Mouse (Mus musculus): ENCODE results near the gene Strip2. TPM values are rescaled to one million over a fixed set of nuclear protein-coding genes. Genes with fewer than 3 reads are reported as not detected.

Gene Strip2
- polyA plus RNA-seq, 1 experiment from 2014 or later = 4.9 TPM

DNA sequence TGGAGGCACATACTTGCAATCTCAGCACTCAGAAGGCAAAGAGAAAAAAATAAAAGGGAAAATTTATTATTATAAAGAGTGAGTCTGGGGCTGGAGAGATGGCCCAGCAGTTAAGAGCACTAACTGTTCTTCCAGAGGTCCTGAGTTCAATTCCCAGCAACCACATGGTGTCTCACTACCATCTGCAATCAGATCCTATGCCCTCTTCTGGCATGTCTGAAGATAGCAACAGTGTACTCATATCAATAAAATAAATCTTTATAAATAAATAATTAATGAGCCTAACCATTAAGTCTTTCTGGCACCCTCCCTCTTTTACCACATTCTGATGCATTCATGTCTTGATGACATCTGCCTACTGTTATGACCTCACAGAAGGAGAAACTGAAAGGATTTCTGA is 65.0 kb downstream of the Strip2 start:
- ATAC-seq = no peak

DNA sequence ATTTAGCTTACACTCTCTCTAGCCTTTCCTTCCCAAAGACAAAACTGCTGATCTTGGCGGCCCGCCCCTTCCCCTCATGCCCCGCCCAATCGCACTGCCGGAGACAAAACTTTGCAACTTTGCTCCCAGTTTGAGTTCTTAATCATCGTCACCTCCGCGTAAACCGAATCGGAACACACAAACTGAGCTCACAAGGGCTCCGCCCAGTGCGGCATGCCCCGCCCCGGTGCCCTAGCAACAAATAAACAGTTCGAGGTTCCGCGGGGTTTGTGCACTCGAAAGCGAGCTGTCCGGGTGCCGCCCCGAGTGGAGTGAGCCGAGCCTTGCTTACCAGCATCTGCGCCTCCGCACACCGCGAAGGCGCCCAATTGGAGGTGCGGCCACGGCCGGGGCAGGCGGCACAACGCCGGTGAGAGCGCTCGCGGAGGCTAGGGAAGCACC is 68.3 kb downstream of the Strip2 start:
- peak overlapping the region; percentile 91 for H3K4me2 ChIP-seq (ENCODE audit: low read length)
- H3K36me3 ChIP-seq (ENCODE audit: control insufficient read depth, insufficient read depth) = no peaks in the 10 kb centered on the region
- WGBS = under 1% methylated on average over 37 of the region's 37 CpGs
- H3K27ac ChIP-seq (ENCODE audit: low read length) = no peak overlapping the region
- peak overlapping the region; percentile 54 for H3K9ac ChIP-seq (replicated peaks; ENCODE audit: low read depth, low read length)
- peak overlapping the region; percentile 55 for H3K4me3 ChIP-seq (replicated peaks; ENCODE audit: low read length)
- H3K27me3 ChIP-seq (replicated peaks; ENCODE audit: control insufficient read depth, insufficient read depth, low read length) = no peaks in the 10 kb centered on the region
- H3K4me1 ChIP-seq (replicated peaks; ENCODE audit: control insufficient read depth, insufficient read depth, low read length) = peaks cover 6% of the 10 kb centered on the region
- peak; percentile 76 for ATAC-seq
- H3K9me3 ChIP-seq (ENCODE audit: control insufficient read depth, low read length) = no peaks in the 10 kb centered on the region

More for the DNA sequence above, 65.0 kb downstream of the Strip2 start:
- H3K9me3 ChIP-seq (ENCODE audit: control insufficient read depth, low read length) = no peaks in the 10 kb centered on the region
- H3K27me3 ChIP-seq (replicated peaks; ENCODE audit: control insufficient read depth, insufficient read depth, low read length) = no peaks in the 10 kb centered on the region
- H3K4me2 ChIP-seq (ENCODE audit: low read length) = no peak overlapping the region
- no peak overlapping the region for H3K9ac ChIP-seq (replicated peaks; ENCODE audit: low read depth, low read length)
- H3K4me1 ChIP-seq (replicated peaks; ENCODE audit: control insufficient read depth, insufficient read depth, low read length) = peaks cover 6% of the 10 kb centered on the region
- H3K27ac ChIP-seq (ENCODE audit: low read length) = no peak overlapping the region
- H3K4me3 ChIP-seq (replicated peaks; ENCODE audit: low read length) = no peak overlapping the region
- no peaks in the 10 kb centered on the region for H3K36me3 ChIP-seq (ENCODE audit: control insufficient read depth, insufficient read depth)

GRCm38 (mm10) chr6:29985504-29985903 is 68.7 kb downstream of the Strip2 start:
- Histone ChIP-seq H3K4me2 (ENCODE audit: low read length) (peak overlapping the region; percentile 91), H3K27ac (ENCODE audit: low read length) (no peak overlapping the region), H3K9ac (replicated peaks; ENCODE audit: low read depth, low read length) (peak overlapping the region; percentile 54), H3K4me3 (replicated peaks; ENCODE audit: low read length) (peak overlapping the region; percentile 55), H3K9me3 (ENCODE audit: control insufficient read depth, low read length) (no peaks in the 10 kb centered on the region), H3K4me1 (replicated peaks; ENCODE audit: control insufficient read depth, insufficient read depth, low read length) (peaks cover 6% of the 10 kb centered on the region), H3K27me3 (replicated peaks; ENCODE audit: control insufficient read depth, insufficient read depth, low read length) (no peaks in the 10 kb centered on the region), H3K36me3 (ENCODE audit: control insufficient read depth, insufficient read depth) (no peaks in the 10 kb centered on the region)
- no peak for ATAC-seq
- under 1% methylated on average over 14 of the region's 14 CpGs for WGBS

GRCm38 (mm10) chr6:29985986-29986385 is 69.2 kb downstream of the Strip2 start:
- no peak overlapping the region for H3K4me2 ChIP-seq (ENCODE audit: low read length)
- H3K36me3 ChIP-seq (ENCODE audit: control insufficient read depth, insufficient read depth) = no peaks in the 10 kb centered on the region
- no peaks in the 10 kb centered on the region for H3K27me3 ChIP-seq (replicated peaks; ENCODE audit: control insufficient read depth, insufficient read depth, low read length)
- H3K27ac ChIP-seq (ENCODE audit: low read length) = no peak overlapping the region
- ATAC-seq = no peak
- no peak overlapping the region for H3K9ac ChIP-seq (replicated peaks; ENCODE audit: low read depth, low read length)
- H3K4me1 ChIP-seq (replicated peaks; ENCODE audit: control insufficient read depth, insufficient read depth, low read length) = peaks cover 6% of the 10 kb centered on the region
- 56% methylated on average over 6 of the region's 6 CpGs for WGBS
- H3K9me3 ChIP-seq (ENCODE audit: control insufficient read depth, low read length) = no peaks in the 10 kb centered on the region
- H3K4me3 ChIP-seq (replicated peaks; ENCODE audit: low read length) = no peak overlapping the region

DNA sequence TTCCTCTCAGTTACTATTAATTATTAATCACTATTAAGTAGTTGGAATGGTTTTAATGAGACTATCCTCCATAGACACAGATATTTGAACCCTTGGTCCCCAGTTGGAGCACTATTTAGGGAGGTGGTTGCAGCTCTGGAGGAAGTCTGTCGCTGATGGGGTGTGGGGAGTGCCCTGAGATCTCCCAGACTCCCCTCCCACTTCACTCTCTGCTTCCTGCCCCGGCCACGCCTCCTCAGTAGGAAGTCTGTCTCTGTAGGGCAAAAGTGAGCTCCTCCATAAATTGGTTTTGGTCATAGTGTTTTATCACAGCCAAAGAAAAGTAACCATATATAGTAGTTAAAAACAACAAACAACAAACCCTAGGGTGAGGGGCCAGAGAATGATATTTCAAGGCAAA is 70.4 kb downstream of the Strip2 start:
- 65% methylated on average over 3 of the region's 3 CpGs for WGBS
- H3K4me2 ChIP-seq (ENCODE audit: low read length) = no peak overlapping the region
- no peaks in the 10 kb centered on the region for H3K36me3 ChIP-seq (ENCODE audit: control insufficient read depth, insufficient read depth)
- H3K4me1 ChIP-seq (replicated peaks; ENCODE audit: control insufficient read depth, insufficient read depth, low read length) = peaks cover 6% of the 10 kb centered on the region
- no peak overlapping the region for H3K4me3 ChIP-seq (replicated peaks; ENCODE audit: low read length)
- H3K27me3 ChIP-seq (replicated peaks; ENCODE audit: control insufficient read depth, insufficient read depth, low read length) = no peaks in the 10 kb centered on the region
- H3K27ac ChIP-seq (ENCODE audit: low read length) = no peak overlapping the region
- no peak for ATAC-seq
- no peaks in the 10 kb centered on the region for H3K9me3 ChIP-seq (ENCODE audit: control insufficient read depth, low read length)
- no peak overlapping the region for H3K9ac ChIP-seq (replicated peaks; ENCODE audit: low read depth, low read length)

GRCm38 (mm10) chr6:29998140-29998539 is 81.3 kb downstream of the Strip2 start:
- no peak for ATAC-seq
- Histone ChIP-seq H3K27ac (ENCODE audit: low read length) (no peak overlapping the region), H3K4me1 (replicated peaks; ENCODE audit: control insufficient read depth, insufficient read depth, low read length) (no peaks in the 10 kb centered on the region), H3K9me3 (ENCODE audit: control insufficient read depth, low read length) (no peaks in the 10 kb centered on the region), H3K4me2 (ENCODE audit: low read length) (no peak overlapping the region), H3K27me3 (replicated peaks; ENCODE audit: control insufficient read depth, insufficient read depth, low read length) (no peaks in the 10 kb centered on the region), H3K4me3 (replicated peaks; ENCODE audit: low read length) (no peak overlapping the region), H3K9ac (replicated peaks; ENCODE audit: low read depth, low read length) (no peak overlapping the region), H3K36me3 (ENCODE audit: control insufficient read depth, insufficient read depth) (no peaks in the 10 kb centered on the region)
- 82% methylated on average over 9 of the region's 9 CpGs for whole genome bisulfite sequencing

GRCm38 (mm10) chr6:29998771-29999170 is 82.0 kb downstream of the Strip2 start:
- Histone ChIP-seq H3K27me3 (replicated peaks; ENCODE audit: control insufficient read depth, insufficient read depth, low read length) (no peaks in the 10 kb centered on the region), H3K9ac (replicated peaks; ENCODE audit: low read depth, low read length) (no peak overlapping the region), H3K9me3 (ENCODE audit: control insufficient read depth, low read length) (no peaks in the 10 kb centered on the region), H3K4me2 (ENCODE audit: low read length) (no peak overlapping the region), H3K4me3 (replicated peaks; ENCODE audit: low read length) (no peak overlapping the region), H3K4me1 (replicated peaks; ENCODE audit: control insufficient read depth, insufficient read depth, low read length) (no peaks in the 10 kb centered on the region), H3K27ac (ENCODE audit: low read length) (no peak overlapping the region), H3K36me3 (ENCODE audit: control insufficient read depth, insufficient read depth) (no peaks in the 10 kb centered on the region)
- ATAC-seq = no peak
- 62% methylated on average over 4 of the region's 4 CpGs for WGBS

- H3K27ac ChIP-seq (ENCODE audit: low read length) = no peak overlapping the region
- 69% methylated on average over 9 of the region's 9 CpGs for WGBS
- no peak for ATAC-seq
- no peaks in the 10 kb centered on the region for H3K4me1 ChIP-seq (replicated peaks; ENCODE audit: control insufficient read depth, insufficient read depth, low read length)
- no peak overlapping the region for H3K4me2 ChIP-seq (ENCODE audit: low read length)
- no peak overlapping the region for H3K9ac ChIP-seq (replicated peaks; ENCODE audit: low read depth, low read length)
- H3K36me3 ChIP-seq (ENCODE audit: control insufficient read depth, insufficient read depth) = no peaks in the 10 kb centered on the region
- H3K4me3 ChIP-seq (replicated peaks; ENCODE audit: low read length) = no peak overlapping the region
- H3K27me3 ChIP-seq (replicated peaks; ENCODE audit: control insufficient read depth, insufficient read depth, low read length) = no peaks in the 10 kb centered on the region
- no peaks in the 10 kb centered on the region for H3K9me3 ChIP-seq (ENCODE audit: control insufficient read depth, low read length)
Measured at GRCm38 (mm10) chr6:30002628-30003027, 85.8 kb downstream of the Strip2 start.

- no peaks in the 10 kb centered on the region for H3K9me3 ChIP-seq (ENCODE audit: control insufficient read depth, low read length)
- H3K9ac ChIP-seq (replicated peaks; ENCODE audit: low read depth, low read length) = no peak overlapping the region
- ATAC-seq = no peak
- 0 out of 2 replicates have a peak, but pooled peaks cover 2% of the 10 kb centered on the region for H3K4me1 ChIP-seq (replicated peaks; ENCODE audit: control insufficient read depth, insufficient read depth, low read length)
- 89% methylated on average over 1 of the region's 1 CpGs for WGBS
- H3K27me3 ChIP-seq (replicated peaks; ENCODE audit: control insufficient read depth, insufficient read depth, low read length) = no peaks in the 10 kb centered on the region
- no peak overlapping the region for H3K4me3 ChIP-seq (replicated peaks; ENCODE audit: low read length)
- no peak overlapping the region for H3K4me2 ChIP-seq (ENCODE audit: low read length)
- no peak overlapping the region for H3K27ac ChIP-seq (ENCODE audit: low read length)
- H3K36me3 ChIP-seq (ENCODE audit: control insufficient read depth, insufficient read depth) = no peaks in the 10 kb centered on the region
Measured at GRCm38 (mm10) chr6:30005851-30006250, 89.0 kb downstream of the Strip2 start.

DNA sequence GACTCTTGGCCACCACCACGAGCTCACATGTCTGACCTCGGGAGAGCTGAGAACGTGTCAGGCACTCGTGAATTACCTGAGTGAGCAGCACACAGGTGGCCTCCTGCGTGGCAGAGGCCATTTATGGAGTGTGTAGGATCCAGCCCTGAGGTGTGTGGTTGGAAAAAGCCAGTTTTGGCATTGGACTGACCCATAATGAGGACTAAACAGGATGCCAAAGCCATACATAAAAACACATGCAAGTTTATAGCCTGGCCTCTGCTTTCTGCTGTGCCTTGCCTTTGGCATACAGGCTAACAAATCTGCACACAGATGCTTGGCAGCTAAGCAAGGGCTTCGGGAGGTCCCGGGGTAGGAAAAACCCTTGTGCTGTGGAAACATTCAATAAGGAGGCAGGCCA is 92.4 kb downstream of the Strip2 start:
- Histone ChIP-seq H3K4me2 (ENCODE audit: low read length) (no peak overlapping the region), H3K9ac (replicated peaks; ENCODE audit: low read depth, low read length) (no peak overlapping the region)

More for the DNA sequence above, 92.4 kb downstream of the Strip2 start:
- Histone ChIP-seq H3K4me1 (replicated peaks; ENCODE audit: control insufficient read depth, insufficient read depth, low read length) (0 out of 2 replicates have a peak, but pooled peaks cover 2% of the 10 kb centered on the region), H3K27ac (ENCODE audit: low read length) (no peak overlapping the region), H3K4me3 (replicated peaks; ENCODE audit: low read length) (no peak overlapping the region), H3K27me3 (replicated peaks; ENCODE audit: control insufficient read depth, insufficient read depth, low read length) (no peaks in the 10 kb centered on the region), H3K9me3 (ENCODE audit: control insufficient read depth, low read length) (no peaks in the 10 kb centered on the region), H3K36me3 (ENCODE audit: control insufficient read depth, insufficient read depth) (no peaks in the 10 kb centered on the region)
- WGBS = 79% methylated on average over 7 of the region's 7 CpGs
- ATAC-seq = no peak

Measured in forebrain, embryonic 16.5 days (tissue).